Mouse (Mus musculus): Measurements from ENCODE around the gene Lnp1.

- TF ChIP-seq CTCF (conservative IDR thresholded peaks at IDR 0.05; ENCODE audit: low read length) (no peak), NANOG (IDR thresholded peaks at IDR 0.05; ENCODE audit: borderline replicate concordance, low read length) (no peak), POU5F1 (IDR thresholded peaks at IDR 0.05; ENCODE audit: borderline replicate concordance, low read length) (no peak)
These were observed 43.0 kb downstream of the Lnp1 start for GRCm38 (mm10) chr16:56884811-56885210.
